26 mouse cellular contexts compared by ENCODE assay signal in genomic region chr9:90035794-90036193, GRCm38 (mm10). TPM values are rescaled to one million over a fixed set of nuclear protein-coding genes. Genes with fewer than 3 reads are reported as not detected.
DNase-seq lines count a peak whose midpoint lies in the region; ATAC-seq and TF ChIP-seq lines count a peak whose summit lies in the region.
"Had no signal": no experiment of that assay in that cellular context is flagged by ENCODE, and none has a peak within 500 bp of the region (broad histone marks: within the 10 kb centered on the region; RNA-seq: fewer than 3 reads in every experiment).

No protein-coding gene starts in this region.

- peak; percentile 95 for TF ChIP-seq EP300 in lung, postnatal 0 days (IDR thresholded peaks at IDR 0.05)
- no peak for TF ChIP-seq EP300 in heart, adult 2 months (IDR thresholded peaks at IDR 0.05; ENCODE audit: insufficient read depth, low read depth, low read length)

- peak; percentile 68 for DNase-seq in 416B (ENCODE audit: low read depth)
- peak; percentile 92 for DNase-seq in lung, postnatal 0 days (ENCODE audit: low spot score)
- DNase-seq in heart, adult 2 months = no peak
- no peak for DNase-seq in embryonic facial prominence, embryonic 10.5 days (ENCODE audit: low spot score)
- DNase-seq in spleen, postnatal 4 days (ENCODE audit: low spot score in 2 of 2) = no peak
- DNase-seq: adrenal gland, adult 8-10 months; cerebellum, adult 11-12 months; cerebellum, postnatal 10 days; gastrocnemius, postnatal 14 days; heart, postnatal 4 days; kidney, postnatal 36 days; liver; midbrain, embryonic 14.5 days; right cerebral cortex, postnatal 14 days; thymus, adult 18-20 months; thymus, postnatal 36 days had no signal

- no peaks in the 10 kb centered on the region for H3K36me3 ChIP-seq in intestine, embryonic 16.5 days (ENCODE audit: control insufficient read depth, insufficient read depth, low read length)
- H3K36me3 ChIP-seq in lung, postnatal 0 days (ENCODE audit: insufficient read depth, low read length) = no peaks in the 10 kb centered on the region
- no peaks in the 10 kb centered on the region for H3K36me3 ChIP-seq in heart, adult 2 months (ENCODE audit: control insufficient read depth, insufficient read depth, low read length)
- no peaks in the 10 kb centered on the region for H3K36me3 ChIP-seq in embryonic facial prominence, embryonic 10.5 days (replicated peaks)
- H3K36me3 ChIP-seq: embryonic facial prominence, embryonic 15.5 days; hindbrain, embryonic 15.5 days; limb, embryonic 10.5 days; liver, embryonic 15.5 days; neural tube, embryonic 12.5 days had no signal

- H3K4me2 ChIP-seq in intestine, embryonic 16.5 days (ENCODE audit: low read depth, low read length) = no peak overlapping the region
- no peak overlapping the region for H3K4me2 ChIP-seq in lung, postnatal 0 days (replicated peaks; ENCODE audit: low read depth, low read length)
- H3K4me2 ChIP-seq: embryonic facial prominence, embryonic 15.5 days; hindbrain, embryonic 15.5 days; liver, embryonic 15.5 days; neural tube, embryonic 12.5 days had no signal

- H3K4me1 ChIP-seq in intestine, embryonic 16.5 days (ENCODE audit: control insufficient read depth, insufficient read depth, low read length) = no peaks in the 10 kb centered on the region
- no peaks in the 10 kb centered on the region; the same call in 1 of the 2 replicates for H3K4me1 ChIP-seq in lung, postnatal 0 days (ENCODE audit: insufficient read depth, low read depth, low read length)
- H3K4me1 ChIP-seq in heart, adult 2 months (ENCODE audit: control insufficient read depth, insufficient read depth, low read length) = no peaks in the 10 kb centered on the region
- no peaks in the 10 kb centered on the region for H3K4me1 ChIP-seq in embryonic facial prominence, embryonic 10.5 days
- H3K4me1 ChIP-seq: embryonic facial prominence, embryonic 15.5 days; hindbrain, embryonic 15.5 days; limb, embryonic 10.5 days; liver, embryonic 15.5 days; neural tube, embryonic 12.5 days had no signal

- H3K79me2 ChIP-seq in heart, adult 2 months (replicated peaks; ENCODE audit: control insufficient read depth, insufficient read depth, low read length) = no peaks in the 10 kb centered on the region

- TF ChIP-seq POLR2A in heart, adult 2 months (IDR thresholded peaks at IDR 0.05; ENCODE audit: insufficient read depth, low read depth, low read length) = no peak

- no peak overlapping the region for H3K4me3 ChIP-seq in intestine, embryonic 16.5 days (ENCODE audit: low read length)
- H3K4me3 ChIP-seq in lung, postnatal 0 days (ENCODE audit: low read depth, low read length) = no peak overlapping the region
- H3K4me3 ChIP-seq in heart, adult 2 months = no peak overlapping the region
- H3K4me3 ChIP-seq in embryonic facial prominence, embryonic 10.5 days = no peak overlapping the region
- H3K4me3 ChIP-seq: embryonic facial prominence, embryonic 15.5 days; hindbrain, embryonic 15.5 days; limb, embryonic 10.5 days; liver, embryonic 15.5 days; neural tube, embryonic 12.5 days had no signal

- no peak overlapping the region for H3K27ac ChIP-seq in intestine, embryonic 16.5 days (ENCODE audit: low read length)
- H3K27ac ChIP-seq in lung, postnatal 0 days (ENCODE audit: low read length) = peak overlapping the region; percentile 79
- no peak overlapping the region for H3K27ac ChIP-seq in heart, adult 2 months
- no peak overlapping the region for H3K27ac ChIP-seq in embryonic facial prominence, embryonic 10.5 days (replicated peaks)
- H3K27ac ChIP-seq: embryonic facial prominence, embryonic 15.5 days; hindbrain, embryonic 15.5 days; limb, embryonic 10.5 days; liver, embryonic 15.5 days; neural tube, embryonic 12.5 days had no signal

- intact Hi-C loops in heart, adult 2 months (cut with DNase I) = no loop called here

- H3K27me3 ChIP-seq in intestine, embryonic 16.5 days (replicated peaks; ENCODE audit: control insufficient read depth, insufficient read depth, low read length) = no peaks in the 10 kb centered on the region
- no peaks in the 10 kb centered on the region for H3K27me3 ChIP-seq in lung, postnatal 0 days (replicated peaks; ENCODE audit: insufficient read depth, low read length)
- H3K27me3 ChIP-seq in heart, adult 2 months (ENCODE audit: control insufficient read depth, insufficient read depth, low read length) = no peaks in the 10 kb centered on the region
- no peaks in the 10 kb centered on the region for H3K27me3 ChIP-seq in embryonic facial prominence, embryonic 10.5 days (replicated peaks; ENCODE audit: low read depth, poor library complexity, severe bottlenecking)
- H3K27me3 ChIP-seq: embryonic facial prominence, embryonic 15.5 days; hindbrain, embryonic 15.5 days; liver, embryonic 15.5 days; neural tube, embryonic 12.5 days had no signal

- no peak for TF ChIP-seq CTCF in lung, postnatal 0 days (IDR thresholded peaks at IDR 0.05)
- TF ChIP-seq CTCF in heart, adult 2 months (IDR thresholded peaks at IDR 0.05) = no peak

- H3K9me3 ChIP-seq in intestine, embryonic 16.5 days (ENCODE audit: control insufficient read depth, low read length) = no peaks in the 10 kb centered on the region
- H3K9me3 ChIP-seq in lung, postnatal 0 days (ENCODE audit: low read length) = no peaks in the 10 kb centered on the region
- H3K9me3 ChIP-seq in embryonic facial prominence, embryonic 10.5 days = no peaks in the 10 kb centered on the region
- H3K9me3 ChIP-seq: embryonic facial prominence, embryonic 15.5 days; hindbrain, embryonic 15.5 days; limb, embryonic 10.5 days; liver, embryonic 15.5 days; neural tube, embryonic 12.5 days had no signal

- no peak overlapping the region for H3K9ac ChIP-seq in intestine, embryonic 16.5 days (ENCODE audit: low read depth, low read length)
- no peak overlapping the region for H3K9ac ChIP-seq in lung, postnatal 0 days (replicated peaks; ENCODE audit: low read depth)
- H3K9ac ChIP-seq in heart, adult 2 months (ENCODE audit: low read depth, low read length) = no peak overlapping the region
- H3K9ac ChIP-seq: embryonic facial prominence, embryonic 15.5 days; hindbrain, embryonic 15.5 days; liver, embryonic 15.5 days; neural tube, embryonic 12.5 days had no signal

- 86% methylated on average over 3 of the region's 3 CpGs for WGBS in intestine, embryonic 16.5 days
- WGBS in lung, postnatal 0 days = 52% methylated on average over 3 of the region's 3 CpGs
- 78% methylated on average over 3 of the region's 3 CpGs for WGBS in heart, adult 2 months
- 86% methylated on average over 3 of the region's 3 CpGs for WGBS in embryonic facial prominence, embryonic 10.5 days

- peak; percentile 17; the same call in 1 of the 2 replicates for ATAC-seq in intestine, embryonic 16.5 days
- ATAC-seq in lung, postnatal 0 days = peak; percentile 93
- peak; percentile 27; the same call in 1 of the 2 replicates for ATAC-seq in megakaryocyte, adult 5-6 weeks (ENCODE audit: poor library complexity, severe bottlenecking)
- ATAC-seq in erythroblast, adult 5-6 weeks (replicated peaks; ENCODE audit: low FRiP score, poor library complexity, severe bottlenecking) = no peak
- ATAC-seq: activated CD4-positive, CD25-positive, alpha-beta regulatory T cell, adult 4 months; forebrain, embryonic 16.5 days had no signal

RNA-seq across cellular contexts. Expression of gene Ctsh, which starts 18.2 kb away (rescaled TPM):
- polyA plus RNA-seq in intestine, embryonic 16.5 days (2015; fragmentation: Nextera tagmentation; extraction: Ambion mirVana) = 56.9 and 59.4 TPM in 2 replicates
- polyA plus RNA-seq in lung, postnatal 0 days (2015; fragmentation: Nextera tagmentation; extraction: Ambion mirVana) = 2,236 and 2,487 TPM in 2 replicates
- 677 and 692 TPM in 2 replicates for total RNA-seq in megakaryocyte, adult 5-6 weeks (2015)
- 321 and 348 TPM in 2 replicates for total RNA-seq in megakaryocyte, adult 5-6 weeks (2017)
- total RNA-seq in heart, adult 2 months (2021) = 10 to 100 TPM; 47.9 to 51.4 TPM
- polyA plus RNA-seq in heart, adult 2 months (2012; rRNA removed) = 30.7 and 50.6 TPM in 2 replicates
- total RNA-seq in erythroblast, adult 5-6 weeks (2015; ENCODE audit: low replicate concordance) = 61.0 and 131 TPM in 2 replicates
- 25.6 and 30.1 TPM in 2 replicates for total RNA-seq in erythroblast, adult 5-6 weeks (2017; ENCODE audit: low replicate concordance)
- polyA plus RNA-seq in embryonic facial prominence, embryonic 10.5 days (2016; fragmentation: Nextera tagmentation; extraction: Ambion mirVana) = 5.0 and 5.9 TPM in 2 replicates

Comparison
In these comparisons a context has a peak if more than half of its experiments do, and no peak if none do; other contexts are left out.
1. DNase-seq: peak in 416B (single experiment) and lung, postnatal 0 days (single experiment); none in heart, adult 2 months (0 of 2), embryonic facial prominence, embryonic 10.5 days (single experiment) and spleen, postnatal 4 days (0 of 2).
2. RNA of gene Ctsh, which starts 18.2 kb away (polyA plus RNA-seq): 2,236 to 2,487 TPM in lung, postnatal 0 days; 56.9 to 59.4 TPM in intestine, embryonic 16.5 days, 30.7 to 50.6 TPM in heart, adult 2 months and 5.0 to 5.9 TPM in embryonic facial prominence, embryonic 10.5 days; every median in the first group is over 10 times any median in the second.